Mouse (Mus musculus) thymus, adult 2 months (tissue): ENCODE measurements around the gene Tet1.

Experiments
- CTCF ChIP-seq: fragments of 200-500 bp; IDR thresholded peaks from 2 replicates; pipeline ENCODE4 v1.5.1; 2012; ENCODE audit warnings: mild to moderate bottlenecking, control low read depth, low read length, moderate library complexity, borderline replicate concordance; ENCODE audit not compliant: control insufficient read depth, poor library complexity, insufficient read depth; ENCODE audit errors: extremely low read depth
- POLR2A ChIP-seq: fragments of 200-500 bp; IDR thresholded peaks from 2 replicates; pipeline ENCODE4 v1.6.1; 2012; ENCODE audit warnings: mild to moderate bottlenecking, low read length, control low read depth, moderate library complexity; ENCODE audit not compliant: control insufficient read depth, poor library complexity, insufficient read depth; ENCODE audit errors: extremely low read depth

GRCm38 (mm10) chr10:62832783-62833182 is 76.0 kb downstream of the Tet1 start:
- no peak for TF ChIP-seq CTCF
- no peak for TF ChIP-seq POLR2A
